Mouse (Mus musculus) neural tube, embryonic 15.5 days (tissue): ENCODE results near the gene Olfr54. TPM values are rescaled to one million over a fixed set of nuclear protein-coding genes. Genes with fewer than 3 reads are reported as not detected.
"Not testable (repeated sequence)": the region's sequence is repeated elsewhere in the genome, so short reads cannot be mapped to it uniquely, and the experiment has no call there.

Source experiments
- ATAC-seq: fragments of 200-750 bp; cut with Nextera tagmentation; 2 replicates; pipeline ENCODE4 v1.8.0; 2017; ENCODE audit warnings: mild to moderate bottlenecking, moderate TSS enrichment, moderate library complexity; ENCODE audit not compliant: low FRiP score
- H3K27ac ChIP-seq: fragments of 300-500 bp; sonication (generic); replicated peaks from 2 replicates; pipeline ENCODE4 v1.5.1; 2015; ENCODE audit warnings: mild to moderate bottlenecking, inconsistent platforms
- H3K27me3 ChIP-seq: fragments of 300-500 bp; sonication (generic); replicated peaks from 2 replicates; pipeline ENCODE4 v1.6.1; 2015; ENCODE audit warnings: inconsistent platforms
- H3K36me3 ChIP-seq: fragments of 300-500 bp; sonication (generic); 2 replicates; pipeline ENCODE4 v1.6.1; 2015; ENCODE audit warnings: inconsistent platforms
- H3K4me1 ChIP-seq: fragments of 300-500 bp; sonication (generic); 2 replicates; pipeline ENCODE4 v1.6.1; 2015; ENCODE audit warnings: inconsistent platforms
- H3K4me2 ChIP-seq: fragments of 300-500 bp; sonication (generic); 2 replicates; pipeline ENCODE4 v1.6.1; 2015; ENCODE audit warnings: inconsistent platforms, mild to moderate bottlenecking, moderate library complexity
- H3K4me3 ChIP-seq: fragments of 300-500 bp; sonication (generic); replicated peaks from 2 replicates; pipeline ENCODE4 v1.5.1; 2015; ENCODE audit warnings: mild to moderate bottlenecking, inconsistent platforms
- H3K9ac ChIP-seq: fragments of 300-500 bp; sonication (generic); replicated peaks from 2 replicates; pipeline ENCODE4 v1.6.1; 2015; ENCODE audit warnings: mild to moderate bottlenecking, inconsistent platforms
- H3K9me3 ChIP-seq: fragments of 300-500 bp; sonication (generic); replicated peaks from 2 replicates; pipeline ENCODE4 v1.6.1; 2016; ENCODE audit warnings: inconsistent platforms
- WGBS: fragments of 180-500 bp; shearing (Covaris S2); methylation state at CpG from one replicate; pipeline ENCODE4 v1.1.7; 2015; ENCODE audit warnings: mixed read lengths; 5-methylcytosine and 5-hydroxymethylcytosine counted together
- polyA plus RNA-seq: library from polyadenylated mRNA; unstranded; fragments of >200 nt; fragmentation: Nextera tagmentation; extraction: Ambion mirVana; gene quantifications from 2 replicates; pipeline ENCODE4 v1.2.1, GENCODE M21; 2015

The Olfr54 gene
- polyA plus RNA-seq, result not detected in 2 replicates

DNA sequence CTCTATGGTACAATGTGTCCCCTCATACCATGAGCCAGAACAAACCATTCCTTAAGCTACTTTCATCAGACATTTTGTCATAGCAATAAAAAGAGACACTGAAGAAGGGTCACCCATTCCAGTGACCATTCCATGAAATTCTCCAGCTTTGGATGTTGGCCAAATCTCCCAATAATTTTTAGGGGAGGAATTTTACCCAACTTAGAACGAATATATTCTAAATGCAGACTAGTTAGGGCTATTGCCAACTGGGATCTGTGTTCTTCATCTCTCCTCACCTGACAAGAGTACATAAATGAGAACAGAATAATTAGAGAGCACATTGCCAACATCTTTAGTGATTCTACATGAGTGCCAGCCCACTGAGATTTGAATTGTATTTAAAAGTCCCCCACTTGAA lies at the start of gene Olfr54:
Gene Olfr54 (plus strand): TSS at position 301 of the 400 bp plus-strand sequence.
- Histone ChIP-seq H3K36me3 (no peaks in the 10 kb centered on the region), H3K9ac (no peak within 1 kb of the TSS), H3K9me3 (no peaks in the 10 kb centered on the region), H3K4me3 (no peak within 1 kb of the TSS), H3K27ac (no peak within 1 kb of the TSS), H3K4me1 (no peaks in the 10 kb centered on the region), H3K4me2 (no peak within 1 kb of the TSS), H3K27me3 (no peaks in the 10 kb centered on the region)
- ATAC-seq, result no peak
- 71% methylated on average over 1 of the region's 1 CpGs for WGBS

DNA sequence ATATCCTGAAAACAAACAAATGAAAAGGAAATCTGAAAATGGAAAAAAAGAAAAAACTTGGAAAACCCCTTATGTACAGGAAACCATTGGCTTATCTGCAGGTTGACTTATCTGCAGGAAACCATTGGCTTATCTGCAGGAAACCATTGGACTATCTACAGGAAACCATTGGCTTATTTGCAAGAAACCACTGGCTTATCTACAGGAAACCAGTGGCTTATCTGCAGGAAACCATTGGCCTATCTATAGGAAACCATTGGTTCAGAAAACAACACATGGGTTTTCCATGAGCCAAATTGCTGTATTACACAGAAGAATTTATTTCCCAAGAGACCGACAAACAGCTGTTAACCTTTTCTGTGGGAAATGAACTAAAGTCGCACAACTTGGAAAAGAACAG lies 49.1 kb upstream of the Olfr54 start:
- WGBS, result 87% methylated on average over 2 of the region's 2 CpGs
- Histone ChIP-seq H3K4me3 (no peak overlapping the region), H3K9me3 (no peaks in the 10 kb centered on the region), H3K36me3 (no peaks in the 10 kb centered on the region), H3K27me3 (no peaks in the 10 kb centered on the region), H3K4me1 (peaks cover 4% of the 10 kb centered on the region; the same call in 1 of the 2 replicates), H3K9ac (no peak overlapping the region), H3K4me2 (no peak overlapping the region), H3K27ac (no peak overlapping the region)
- ATAC-seq, result no peak

DNA sequence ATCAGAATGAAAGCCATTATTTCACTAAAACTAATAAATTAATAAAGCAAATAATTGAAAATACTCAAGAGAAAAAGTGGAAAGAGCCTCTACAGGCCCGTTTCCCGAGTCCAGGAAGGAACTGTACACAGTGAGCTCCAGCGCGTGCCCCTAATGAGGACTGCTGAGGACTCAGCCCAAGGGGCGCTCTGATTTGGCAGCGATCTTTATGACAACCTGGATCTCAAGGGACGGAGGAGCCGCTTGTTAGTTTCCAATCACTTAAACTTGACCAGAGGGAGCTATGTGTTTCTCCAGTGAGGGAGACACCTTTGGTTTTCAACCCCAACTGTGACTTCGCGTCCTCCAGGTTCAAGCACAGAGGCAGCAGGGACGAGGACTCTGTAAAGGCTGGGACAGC lies 47.8 kb upstream of the Olfr54 start, which contains the start of gene Olfr1378:
Gene Olfr1378 (plus strand): TSS at position 301 of the 400 bp plus-strand sequence.
- ATAC-seq, result no peak
- Histone ChIP-seq H3K27ac (no peak within 1 kb of the TSS), H3K4me2 (no peak within 1 kb of the TSS), H3K27me3 (no peaks in the 10 kb centered on the region), H3K9me3 (no peaks in the 10 kb centered on the region), H3K36me3 (no peaks in the 10 kb centered on the region), H3K4me1 (no peaks in the 10 kb centered on the region; the same call in 1 of the 2 replicates), H3K4me3 (no peak within 1 kb of the TSS), H3K9ac (no peak within 1 kb of the TSS)
- WGBS, result 86% methylated on average over 11 of the region's 11 CpGs

DNA sequence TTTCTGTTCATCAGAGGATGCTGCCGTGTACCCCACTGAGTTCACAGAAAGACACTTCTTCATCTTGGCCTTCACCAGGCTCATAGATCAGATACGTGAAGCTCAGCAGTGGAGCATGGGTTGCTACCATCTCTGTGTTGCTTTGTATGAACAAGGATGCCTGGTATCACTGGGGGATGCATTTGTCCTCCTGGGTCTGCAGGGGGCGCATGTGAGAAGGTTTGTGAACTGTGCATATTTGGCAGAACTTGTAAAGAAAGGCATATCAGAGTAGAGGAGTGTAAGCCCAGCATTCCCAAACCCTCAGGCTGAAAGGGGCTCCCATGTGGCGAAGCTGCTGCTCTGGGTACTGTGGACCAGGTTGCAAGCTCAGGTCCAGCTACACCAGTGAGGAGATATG lies 36.8 kb upstream of the Olfr54 start:
- no peaks in the 10 kb centered on the region for H3K36me3 ChIP-seq
- H3K4me2 ChIP-seq, result no peak overlapping the region
- H3K9me3 ChIP-seq, result no peaks in the 10 kb centered on the region
- 75% methylated on average over 4 of the region's 4 CpGs for WGBS
- H3K4me1 ChIP-seq, result no peaks in the 10 kb centered on the region
- H3K27me3 ChIP-seq, result no peaks in the 10 kb centered on the region
- no peak overlapping the region for H3K27ac ChIP-seq
- H3K9ac ChIP-seq, result no peak overlapping the region
- no peak overlapping the region for H3K4me3 ChIP-seq
- ATAC-seq, result no peak

DNA sequence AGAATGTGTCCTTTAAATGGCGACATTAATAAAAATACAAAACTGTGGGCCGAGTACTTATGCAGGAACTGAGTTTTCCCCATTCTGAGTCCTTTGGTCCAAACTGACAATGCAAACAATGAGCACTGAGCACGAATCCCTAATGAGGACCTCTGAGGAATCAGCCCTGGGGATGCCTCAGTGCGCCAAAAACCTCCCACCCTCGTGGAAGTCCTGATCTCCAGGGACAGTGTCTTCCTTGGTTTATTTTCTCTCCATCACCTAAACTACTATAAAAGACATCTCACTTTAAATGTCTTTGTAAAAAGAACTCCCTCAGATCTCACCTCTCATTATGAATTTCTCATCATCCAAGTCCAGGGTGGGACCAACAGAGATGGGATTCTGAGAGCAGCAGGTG lies 32.4 kb upstream of the Olfr54 start, which contains the start of gene Olfr1377:
Gene Olfr1377 (plus strand): TSS at position 301 of the 400 bp plus-strand sequence.
- Histone ChIP-seq H3K27me3 (no peaks in the 10 kb centered on the region), H3K9ac (no peak within 1 kb of the TSS), H3K4me2 (no peak within 1 kb of the TSS), H3K4me3 (no peak within 1 kb of the TSS), H3K36me3 (no peaks in the 10 kb centered on the region), H3K4me1 (no peaks in the 10 kb centered on the region), H3K27ac (no peak within 1 kb of the TSS), H3K9me3 (no peaks in the 10 kb centered on the region)
- ATAC-seq, result no peak
- 75% methylated on average over 5 of the region's 5 CpGs for WGBS

DNA sequence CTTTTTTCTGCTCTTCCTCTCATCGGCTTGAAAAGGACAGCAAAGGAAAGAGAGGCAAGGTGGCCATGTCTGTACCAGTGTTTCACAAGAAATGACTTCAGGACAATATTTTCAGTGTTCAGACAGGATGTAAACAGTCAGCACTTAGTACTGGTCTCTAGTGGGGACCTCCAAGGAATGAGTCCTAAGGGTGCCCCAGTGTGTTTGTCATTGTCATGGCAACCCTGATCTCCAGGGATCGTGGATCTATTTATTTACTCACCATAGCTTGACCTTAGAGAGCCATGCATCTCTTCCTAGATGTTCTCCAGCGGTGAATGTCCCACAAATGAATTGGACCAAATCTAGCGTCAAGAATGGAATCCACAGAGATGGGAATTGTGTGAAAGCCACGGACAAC lies 10.7 kb upstream of the Olfr54 start, which contains the start of gene Olfr51:
Gene Olfr51 (plus strand): TSS at position 301 of the 400 bp plus-strand sequence.
- H3K9ac ChIP-seq, result no peak within 1 kb of the TSS
- 81% methylated on average over 5 of the region's 5 CpGs for WGBS
- no peaks in the 10 kb centered on the region for H3K36me3 ChIP-seq
- no peak for ATAC-seq
- no peak within 1 kb of the TSS for H3K27ac ChIP-seq
- H3K4me1 ChIP-seq, result no peaks in the 10 kb centered on the region
- H3K4me2 ChIP-seq, result no peak within 1 kb of the TSS
- no peak within 1 kb of the TSS for H3K4me3 ChIP-seq
- H3K27me3 ChIP-seq, result no peaks in the 10 kb centered on the region
- no peaks in the 10 kb centered on the region for H3K9me3 ChIP-seq

DNA sequence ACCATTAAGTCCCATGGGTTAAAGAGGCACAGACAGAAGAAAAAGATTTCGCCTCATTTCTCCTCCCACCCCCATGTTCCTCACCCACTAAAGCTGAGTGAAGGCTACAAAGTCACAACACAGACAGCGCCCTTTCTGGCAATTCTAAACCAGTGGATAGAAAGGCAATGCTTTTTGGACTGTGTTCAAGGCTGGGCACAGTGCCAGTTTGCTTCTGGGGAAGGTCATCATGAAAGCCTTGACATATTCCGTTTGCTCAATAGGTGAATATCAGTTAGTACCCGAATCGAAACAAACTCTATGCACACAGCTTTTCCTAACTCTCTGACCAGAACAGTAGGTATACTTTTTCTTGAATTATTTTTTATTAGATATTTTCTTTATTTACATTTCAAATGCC lies 2.2 kb upstream of the Olfr54 start:
- no peak for ATAC-seq
- Histone ChIP-seq H3K4me2 (no peak overlapping the region), H3K4me3 (no peak overlapping the region), H3K9me3 (no peaks in the 10 kb centered on the region), H3K4me1 (no peaks in the 10 kb centered on the region), H3K27ac (no peak overlapping the region), H3K27me3 (no peaks in the 10 kb centered on the region), H3K9ac (no peak overlapping the region), H3K36me3 (no peaks in the 10 kb centered on the region)
- WGBS, result 66% methylated on average over 5 of the region's 5 CpGs

DNA sequence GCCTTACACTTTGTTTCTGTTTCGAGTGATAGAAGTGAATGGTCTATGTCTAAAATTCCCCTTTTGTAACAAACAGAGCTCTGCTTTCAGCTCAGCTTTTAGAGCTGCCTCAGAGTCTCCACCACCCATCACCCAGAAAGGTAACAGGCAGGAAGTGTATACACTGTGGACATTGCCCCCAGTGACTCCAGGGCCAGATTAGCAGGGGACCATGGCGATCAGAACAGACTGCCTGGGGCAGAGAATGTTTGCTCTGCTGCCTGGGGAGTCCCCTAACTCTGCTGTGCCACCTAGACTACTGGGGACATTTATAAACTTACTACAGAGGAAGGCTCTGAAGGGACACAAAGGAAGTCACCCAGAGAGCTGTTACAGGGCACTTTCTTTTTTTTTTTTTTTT lies 2.3 kb downstream of the Olfr54 start:
- H3K27ac ChIP-seq, result no peak overlapping the region
- H3K9me3 ChIP-seq, result no peaks in the 10 kb centered on the region
- no peak overlapping the region for H3K4me3 ChIP-seq
- H3K4me1 ChIP-seq, result no peaks in the 10 kb centered on the region
- no peaks in the 10 kb centered on the region for H3K27me3 ChIP-seq
- no peaks in the 10 kb centered on the region for H3K36me3 ChIP-seq
- no peak for ATAC-seq
- 67% methylated on average over 2 of the region's 2 CpGs for WGBS
- H3K4me2 ChIP-seq, result no peak overlapping the region
- H3K9ac ChIP-seq, result no peak overlapping the region

DNA sequence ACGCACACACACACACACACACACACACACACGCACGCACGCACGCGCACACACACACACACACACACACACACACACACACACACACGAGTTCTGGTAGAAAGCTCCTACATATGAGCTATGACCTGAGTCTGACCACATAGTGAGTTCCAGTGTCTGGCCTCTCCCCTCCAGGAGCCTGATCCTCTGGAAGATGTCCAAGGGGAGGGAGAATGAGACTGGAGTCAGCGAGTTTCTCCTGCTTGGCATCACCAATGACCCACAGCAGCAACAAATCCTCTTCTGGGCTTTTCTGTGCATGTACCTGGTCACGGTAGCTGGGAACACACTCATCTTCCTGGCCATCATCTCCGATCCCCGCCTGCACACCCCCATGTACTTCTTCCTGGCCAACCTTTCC lies 12.8 kb downstream of the Olfr54 start:
- H3K4me2 ChIP-seq, H3K27me3 ChIP-seq, H3K9me3 ChIP-seq, H3K4me3 ChIP-seq, H3K4me1 ChIP-seq, H3K9ac ChIP-seq, H3K27ac ChIP-seq, ATAC-seq, H3K36me3 ChIP-seq: not testable (repeated sequence)
- WGBS, result 94% methylated on average over 11 of the region's 11 CpGs

DNA sequence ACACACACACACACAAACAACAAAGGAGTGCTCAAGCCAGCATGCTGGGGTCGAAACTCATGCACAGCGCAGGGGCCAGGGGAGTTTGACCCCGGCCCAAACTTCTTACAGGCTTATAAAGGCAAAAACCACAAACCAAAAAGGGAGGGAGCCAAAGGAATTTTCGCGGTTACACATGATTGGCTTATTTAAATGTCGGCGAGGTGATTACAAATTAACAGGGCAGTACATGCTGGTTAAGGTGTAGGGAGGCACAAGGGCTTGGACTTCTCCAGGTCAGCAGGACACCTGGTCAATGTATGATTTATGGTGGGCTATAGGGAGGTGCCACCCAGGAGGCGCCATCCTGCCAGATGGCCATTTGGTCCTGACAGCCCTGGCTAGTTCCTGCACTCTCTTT lies 15.3 kb downstream of the Olfr54 start:
- not testable (repeated sequence) for H3K4me1 ChIP-seq, H3K4me3 ChIP-seq, H3K36me3 ChIP-seq, H3K4me2 ChIP-seq, ATAC-seq, H3K27ac ChIP-seq, H3K27me3 ChIP-seq, H3K9ac ChIP-seq, H3K9me3 ChIP-seq
- WGBS, result 67% methylated on average over 8 of the region's 8 CpGs

DNA sequence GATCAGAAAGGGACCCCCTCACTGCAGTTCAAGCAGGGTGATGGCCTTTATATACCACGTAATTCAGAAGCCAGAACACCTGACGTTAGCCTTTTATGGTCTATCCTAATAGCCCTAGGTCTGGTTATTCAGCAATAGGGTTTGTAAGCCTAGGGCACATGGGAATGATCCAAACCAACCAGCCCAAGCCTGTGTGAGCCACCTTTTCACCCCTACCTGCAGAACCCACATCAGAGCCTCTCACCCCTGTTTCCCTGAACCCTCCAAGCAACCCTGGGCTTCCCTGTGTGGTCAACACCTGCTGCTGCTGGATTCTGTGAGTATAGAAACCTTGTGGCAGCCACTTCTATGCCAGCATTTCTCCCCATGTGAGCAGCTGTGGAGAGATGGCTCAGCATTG lies 16.2 kb downstream of the Olfr54 start:
- no peaks in the 10 kb centered on the region for H3K9me3 ChIP-seq
- H3K4me1 ChIP-seq, result no peaks in the 10 kb centered on the region
- WGBS, result 45% methylated on average over 2 of the region's 2 CpGs
- H3K27me3 ChIP-seq, result no peaks in the 10 kb centered on the region
- H3K36me3 ChIP-seq, result no peaks in the 10 kb centered on the region
- H3K4me3 ChIP-seq, result no peak overlapping the region
- no peak for ATAC-seq
- H3K4me2 ChIP-seq, result no peak overlapping the region
- H3K9ac ChIP-seq, result no peak overlapping the region
- H3K27ac ChIP-seq, result no peak overlapping the region

DNA sequence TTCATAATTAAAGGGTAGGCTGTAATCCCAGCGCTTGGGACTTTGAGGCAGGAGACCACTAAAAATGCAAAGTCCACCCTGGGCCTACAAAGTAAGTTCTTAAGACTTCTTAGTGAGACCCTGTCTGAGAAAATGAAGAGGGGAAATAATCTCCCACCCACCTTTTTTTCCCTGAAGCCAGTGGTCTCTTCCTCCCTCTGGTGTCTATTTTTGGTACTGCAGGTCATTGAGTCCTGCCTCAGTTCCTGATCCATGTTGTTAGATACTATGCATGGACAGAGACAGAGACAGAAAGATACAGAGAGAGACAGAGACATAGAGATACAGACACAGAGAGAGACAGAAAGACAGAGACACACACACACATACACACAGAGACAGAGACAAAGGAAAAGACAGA lies 18.8 kb downstream of the Olfr54 start:
- no peak overlapping the region for H3K9ac ChIP-seq
- no peaks in the 10 kb centered on the region for H3K4me1 ChIP-seq
- H3K9me3 ChIP-seq, result no peaks in the 10 kb centered on the region
- no peak overlapping the region for H3K27ac ChIP-seq
- H3K36me3 ChIP-seq, result no peaks in the 10 kb centered on the region
- H3K4me2 ChIP-seq, result no peak overlapping the region
- no peaks in the 10 kb centered on the region for H3K27me3 ChIP-seq
- no peak for ATAC-seq
- no peak overlapping the region for H3K4me3 ChIP-seq
- 37% methylated on average over 1 of the region's 1 CpGs for WGBS

DNA sequence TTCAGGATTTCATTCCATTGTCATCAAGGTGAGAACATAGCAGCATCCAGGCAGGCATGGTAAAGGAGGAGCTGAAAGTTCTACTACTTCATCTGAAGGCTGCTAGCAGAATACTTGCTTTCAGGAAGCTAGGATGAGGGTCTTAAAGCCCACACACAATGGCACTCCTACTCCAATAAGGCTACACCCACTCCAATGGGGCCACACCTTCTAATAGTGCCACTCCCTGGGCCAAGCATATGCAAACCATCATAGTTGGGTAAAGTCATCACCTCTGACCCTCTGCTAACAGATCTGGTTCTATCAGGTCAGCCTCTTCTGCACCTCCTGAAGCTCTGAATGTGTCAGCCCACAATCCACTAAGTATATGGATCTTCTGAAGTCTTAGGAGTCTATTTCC lies 20.1 kb downstream of the Olfr54 start:
- H3K27me3 ChIP-seq, H3K36me3 ChIP-seq, H3K9me3 ChIP-seq, ATAC-seq, H3K4me2 ChIP-seq, H3K4me1 ChIP-seq, H3K9ac ChIP-seq, H3K4me3 ChIP-seq, H3K27ac ChIP-seq: not testable (repeated sequence)
